Mouse (Mus musculus): ENCODE data around the gene Ulk4.

The Ulk4 gene

GRCm38 (mm10) chr9:121001681-121002540, 275.1 kb downstream of the Ulk4 start:
- DNase-seq: no peak

GRCm38 (mm10) chr9:121000641-121001320, 276.2 kb downstream of the Ulk4 start:
- no peak for DNase-seq

GRCm38 (mm10) chr9:120998696-120999095, 278.3 kb downstream of the Ulk4 start:
- no peak for DNase-seq

GRCm38 (mm10) chr9:120994223-120995155, 282.5 kb downstream of the Ulk4 start:
- DNase-seq: no peak

- no peak for DNase-seq
Measured at GRCm38 (mm10) chr9:120993004-120993403, 284.0 kb downstream of the Ulk4 start.

- no peak for DNase-seq
Measured at GRCm38 (mm10) chr9:120991801-120992200, 285.2 kb downstream of the Ulk4 start.

- DNase-seq: no peak
Measured at GRCm38 (mm10) chr9:120989806-120990700, 286.9 kb downstream of the Ulk4 start.

GRCm38 (mm10) chr9:120988088-120988487, 288.9 kb downstream of the Ulk4 start:
- DNase-seq: no peak

- DNase-seq: no peak
Measured at GRCm38 (mm10) chr9:120986994-120987393, 290.0 kb downstream of the Ulk4 start.

- DNase-seq: no peak
Measured at GRCm38 (mm10) chr9:120986255-120986654, 290.7 kb downstream of the Ulk4 start.

GRCm38 (mm10) chr9:120985524-120985923, 291.5 kb downstream of the Ulk4 start:
- no peak for DNase-seq

- no peak for DNase-seq
Measured at GRCm38 (mm10) chr9:120985009-120985408, 292.0 kb downstream of the Ulk4 start.

GRCm38 (mm10) chr9:120984509-120984908, 292.5 kb downstream of the Ulk4 start:
- DNase-seq: no peak

- DNase-seq: no peak
Measured at GRCm38 (mm10) chr9:120983849-120984248, 293.1 kb downstream of the Ulk4 start.

- no peak for DNase-seq
Measured at GRCm38 (mm10) chr9:120981777-120982176, 295.2 kb downstream of the Ulk4 start.

GRCm38 (mm10) chr9:120976856-120977255, 300.1 kb downstream of the Ulk4 start:
- DNase-seq: no peak

GRCm38 (mm10) chr9:120976158-120976557, 300.8 kb downstream of the Ulk4 start:
- DNase-seq: no peak

GRCm38 (mm10) chr9:120974209-120974608, 302.8 kb downstream of the Ulk4 start:
- no peak for DNase-seq

- no peak for DNase-seq
Measured at GRCm38 (mm10) chr9:120973026-120973515, 303.9 kb downstream of the Ulk4 start.

- DNase-seq: no peak
Measured at GRCm38 (mm10) chr9:120965007-120965406, 312.0 kb downstream of the Ulk4 start.

GRCm38 (mm10) chr9:120964224-120964623, 312.8 kb downstream of the Ulk4 start:
- no peak for DNase-seq

- DNase-seq: no peak
Measured at GRCm38 (mm10) chr9:120963720-120964119, 313.3 kb downstream of the Ulk4 start.
